ENCODE assay signal across 8 mouse cellular contexts in the genomic region with DNA sequence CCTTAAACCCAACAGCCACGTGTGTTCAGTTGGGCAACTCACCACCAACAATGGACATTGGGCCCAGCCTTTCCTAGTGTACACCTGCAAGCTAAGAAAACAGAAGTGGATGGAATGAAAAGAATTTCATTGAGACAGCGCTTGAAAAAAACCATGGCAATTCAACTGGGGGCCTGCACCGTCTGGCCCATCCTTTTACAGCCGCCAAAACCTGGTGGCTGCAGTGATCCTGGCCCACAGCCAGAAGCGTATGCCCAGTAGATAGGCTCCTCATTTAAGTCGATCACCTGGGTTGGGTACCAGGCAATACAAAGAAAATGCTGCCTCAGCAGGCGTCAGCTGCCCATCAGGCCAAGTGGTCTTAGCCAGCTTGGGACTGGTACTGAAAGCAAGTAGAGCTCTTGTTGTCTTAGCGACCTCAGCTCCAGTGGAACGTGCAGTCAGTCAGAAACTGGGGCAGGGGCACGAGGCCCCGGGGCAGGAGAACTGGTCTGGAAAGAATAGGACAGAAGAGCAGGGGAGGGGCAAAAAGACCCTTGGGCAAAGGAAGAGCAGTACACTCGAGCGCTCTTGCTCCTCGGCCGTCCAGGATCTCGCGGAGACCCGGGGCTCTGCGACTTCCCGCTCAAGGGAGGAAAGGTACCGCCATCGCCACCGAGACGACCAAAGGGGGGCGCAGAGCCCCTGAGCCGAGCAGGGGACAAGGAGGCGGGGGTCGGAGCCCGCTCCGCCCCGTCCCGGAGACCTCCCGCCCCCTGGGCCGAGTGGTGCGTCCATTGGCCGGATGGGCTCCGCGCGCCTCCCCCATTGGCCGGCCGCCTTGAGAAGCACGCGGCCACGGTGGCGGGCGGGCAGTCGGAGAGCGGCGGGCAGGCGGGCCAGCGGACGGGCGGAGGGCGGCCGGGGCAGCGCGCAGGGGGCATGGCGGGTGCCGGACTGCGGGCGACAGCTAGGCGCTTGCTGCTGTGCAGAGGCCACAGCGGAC. TPM values are rescaled to one million over a fixed set of nuclear protein-coding genes. Genes with fewer than 3 reads are reported as not detected.
A peak's percentile ranks its signal among the peaks of the same experiment; 100 is the strongest.
DNase-seq lines count a peak whose midpoint lies in the region; TF ChIP-seq lines count a peak whose summit lies in the region.

A gene (plus strand): TSS at position 818 of the 985 bp plus-strand sequence.

- intact Hi-C loops in left cerebral cortex, adult 2 months (cut with DNase I), result loop anchor here (5.0 kb wide), 1 partner anchor 67 kb away; no protein-coding TSS in a partner anchor

- peak within 1 kb of the TSS; percentile 97 for H3K27ac ChIP-seq in hindbrain, embryonic 10.5 days
- H3K27ac ChIP-seq in left cerebral cortex, adult 2 months, result no peak within 1 kb of the TSS; the same call in 1 of the 2 replicates

- peak within 1 kb of the TSS; percentile 98 for H3K4me3 ChIP-seq in hindbrain, embryonic 10.5 days
- H3K4me3 ChIP-seq in left cerebral cortex, adult 2 months, result peak within 1 kb of the TSS; percentile 45
- peak within 1 kb of the TSS; percentile 95 for H3K4me3 ChIP-seq in megakaryocyte, embryonic 14.5 days (replicated peaks)

- H3K9me3 ChIP-seq in hindbrain, embryonic 10.5 days, result no peaks in the 10 kb centered on the region
- H3K9me3 ChIP-seq in megakaryocyte, embryonic 14.5 days, result no peaks in the 10 kb centered on the region

- peaks cover 42% of the 10 kb centered on the region for H3K36me3 ChIP-seq in hindbrain, embryonic 10.5 days
- peaks cover 34% of the 10 kb centered on the region for H3K36me3 ChIP-seq in megakaryocyte, embryonic 14.5 days (replicated peaks; ENCODE audit: low read length)

- peaks cover 77% of the 10 kb centered on the region for H3K4me1 ChIP-seq in hindbrain, embryonic 10.5 days (replicated peaks)
- peaks cover 62% of the 10 kb centered on the region for H3K4me1 ChIP-seq in megakaryocyte, embryonic 14.5 days

- no peaks in the 10 kb centered on the region for H3K27me3 ChIP-seq in hindbrain, embryonic 10.5 days (ENCODE audit: insufficient read depth, poor library complexity, severe bottlenecking)
- H3K27me3 ChIP-seq in megakaryocyte, embryonic 14.5 days (replicated peaks), result peaks cover 50% of the 10 kb centered on the region

- peak; percentile 33 for DNase-seq in MEL-GATA-1-ER (ENCODE audit: extremely low read depth, low read depth)
- peak; percentile 68 for DNase-seq in c-Kit-positive CD71-positive TER-119-positive erythroid progenitor cells, embryonic 14.5 days (ENCODE audit: low spot score)
- peak; percentile 91 for DNase-seq in forelimb bud, embryonic 11.5 days (ENCODE audit: low read depth, low spot score)
- DNase-seq in hindbrain, embryonic 10.5 days (ENCODE audit: low spot score), result peak; percentile 93
- peak; percentile 66 to 71 for DNase-seq in left cerebral cortex, adult 2 months (ENCODE audit: extremely low spot score in 1 of 2, low spot score in 2 of 2)
- DNase-seq in right cerebral cortex, postnatal 10 days (ENCODE audit: low spot score in 2 of 2), result peak; percentile 89 to 90
- DNase-seq in urinary bladder, postnatal 36 days (ENCODE audit: low spot score in 2 of 2), result peak; percentile 73 to 85

- 5% methylated on average over 63 of the region's 63 CpGs for WGBS in hindbrain, embryonic 10.5 days

- TF ChIP-seq CTCF in left cerebral cortex, adult 2 months (IDR thresholded peaks at IDR 0.05), result no peak; the same call in 1 of the 2 replicates

RNA-seq across cellular contexts. Expression of the gene that starts here (rescaled TPM):
- 610 and 619 TPM in 2 replicates for polyA plus RNA-seq in hindbrain, embryonic 10.5 days (2016; fragmentation: Nextera tagmentation; extraction: Ambion mirVana)
- total RNA-seq in left cerebral cortex, adult 2 months (2021), result 1 to 10 TPM; 2.5 to 2.8 TPM
- polyA plus RNA-seq in megakaryocyte, embryonic 14.5 days (2012; ENCODE audit: insufficient read depth, low replicate concordance), result 31.4 and 70.8 TPM in 2 replicates

Comparison
In these comparisons a context has a peak if more than half of its experiments do, and no peak if none do; other contexts are left out.
1. DNase-seq: peak in every context shown above with its lines; median percentile 93 in hindbrain, embryonic 10.5 days; 91 in forelimb bud, embryonic 11.5 days; 90 in right cerebral cortex, postnatal 10 days; 79 in urinary bladder, postnatal 36 days; 68 in left cerebral cortex, adult 2 months; 68 in c-Kit-positive CD71-positive TER-119-positive erythroid progenitor cells, embryonic 14.5 days; 33 in MEL-GATA-1-ER.
2. H3K4me3 ChIP-seq: peak in every context shown above with its lines; median percentile 98 in hindbrain, embryonic 10.5 days; 95 in megakaryocyte, embryonic 14.5 days; 45 in left cerebral cortex, adult 2 months.